Mouse (Mus musculus): ENCODE measurements around the gene Alb.

DNA sequence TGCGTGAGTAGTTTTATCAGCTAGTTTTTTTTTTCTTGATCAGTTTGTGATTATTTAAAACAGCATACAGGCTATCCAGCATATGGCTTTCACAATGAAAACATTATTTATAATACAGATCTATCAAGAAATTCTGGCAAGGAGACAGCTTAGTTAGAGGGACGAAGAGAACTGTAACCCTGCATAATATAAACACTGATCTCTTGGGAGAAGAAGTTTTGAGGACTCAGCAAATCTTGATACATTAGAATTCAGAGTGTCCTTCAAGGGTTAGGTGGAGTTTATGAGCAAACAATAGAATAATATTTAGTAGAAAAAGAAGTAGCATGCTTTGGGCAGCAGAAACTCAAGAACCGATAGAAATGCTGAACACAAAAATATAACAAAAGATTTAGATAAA is 10.1 kb downstream of the Alb start:
- TF ChIP-seq EP300 (IDR thresholded peaks at IDR 0.05; ENCODE audit: low read depth) (no peak), CTCF (IDR thresholded peaks at IDR 0.05; ENCODE audit: low read depth) (no peak)

Measured in liver, postnatal 0 days (tissue).